Mouse (Mus musculus) effector memory CD4-positive, alpha-beta T cell, adult 5 months (primary cell): ENCODE data around the gene Il12rb2. TPM values are rescaled to one million over a fixed set of nuclear protein-coding genes. Genes with fewer than 3 reads are reported as not detected.

ENCODE experiments used
- polyA plus RNA-seq: library from polyadenylated mRNA; unstranded; fragments of 100-300 nt; shearing (Covaris generic); gene quantifications from one replicate; pipeline ENCODE4 v1.2.1, GENCODE M21; 2017

The Il12rb2 gene
- 59.5 TPM for polyA plus RNA-seq

GRCm38 (mm10) chr6:67375982-67376391 lies at the start of gene Il12rb2:
Gene Il12rb2 (minus strand): TSS chr6:67376188.

Other genes with a start within 250 kb of the Il12rb2 start
- gene Serbp1, start 138.0 kb downstream of the Il12rb2 start, polyA plus RNA-seq: 517 TPM
- gene Il23r, start 115.7 kb upstream of the Il12rb2 start, polyA plus RNA-seq: 0.20 TPM
- gene Tacstd2, start 159.6 kb upstream of the Il12rb2 start, polyA plus RNA-seq: not detected